Mouse (Mus musculus) frontal cortex, postnatal 25 days (tissue): Measurements from ENCODE around the gene Shcbp1l.
"Not testable (repeated sequence)": the region's sequence is repeated elsewhere in the genome, so short reads cannot be mapped to it uniquely, and the experiment has no call there.

Experiments
- DNase-seq, 2 experiments: peaks; one replicate each; pipeline ENCODE4 v3.0.0; 2022; ENCODE audit warnings: low spot score in 2 of 2

Shcbp1l gene

DNA sequence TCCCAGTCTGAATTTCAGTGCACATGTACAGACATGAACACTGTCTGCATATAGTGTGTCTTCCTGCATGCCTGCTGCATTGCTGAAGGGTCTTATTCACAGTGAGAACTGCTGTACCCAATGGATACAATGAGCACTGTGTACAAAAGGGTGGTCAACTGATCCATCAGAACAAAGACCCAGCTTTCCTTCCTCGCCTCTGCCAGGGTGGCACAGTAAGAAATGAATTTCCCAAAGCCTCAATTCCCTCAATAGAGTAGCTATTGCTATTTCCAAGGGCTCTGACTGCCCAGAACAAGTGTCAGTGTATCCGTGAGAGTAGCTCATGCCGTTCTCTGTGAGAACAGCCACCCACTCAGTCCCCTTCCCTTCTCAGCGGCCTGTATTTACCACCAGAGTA lies 7.2 kb upstream of the Shcbp1l start:
- DNase-seq = not testable (repeated sequence)

DNA sequence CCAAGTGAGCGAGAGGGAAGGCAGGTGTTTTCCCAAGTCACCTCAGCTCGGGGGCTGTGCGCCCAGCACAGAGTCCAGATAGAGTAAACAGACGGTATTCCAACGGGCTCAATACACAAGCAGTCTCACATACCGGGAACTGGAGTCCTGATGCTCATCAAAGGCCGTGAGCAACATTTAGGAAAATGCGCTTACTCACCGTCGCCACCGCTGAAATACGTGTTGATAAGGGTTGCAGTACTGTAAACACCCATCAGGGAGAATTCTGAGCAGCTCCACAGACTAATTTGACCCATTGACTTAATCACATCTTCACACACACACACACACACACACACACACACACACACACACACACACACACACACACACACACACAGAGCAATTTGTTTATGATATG lies 691 bp upstream of the Shcbp1l start:
- DNase-seq = no peak

DNA sequence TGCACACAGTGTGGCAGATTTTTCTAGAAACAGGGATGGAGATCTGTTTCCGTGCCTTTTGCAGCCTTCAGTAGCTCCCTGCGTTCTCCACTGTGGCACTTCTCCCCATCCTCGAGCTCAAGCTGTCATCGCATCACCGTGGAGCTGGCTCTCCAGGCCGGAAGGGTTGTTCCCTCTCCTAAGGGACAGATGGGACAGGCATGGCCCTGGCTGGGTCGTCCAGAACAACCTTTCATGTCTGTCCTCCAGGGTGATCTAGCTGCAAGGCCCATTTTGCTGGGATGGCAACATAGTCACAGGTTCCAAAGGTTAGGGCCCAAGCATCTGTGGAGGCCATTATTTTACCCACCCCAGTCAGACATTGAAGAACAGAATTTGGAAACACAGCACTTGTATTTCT lies 6.2 kb downstream of the Shcbp1l start:
- DNase-seq = no peak

DNA sequence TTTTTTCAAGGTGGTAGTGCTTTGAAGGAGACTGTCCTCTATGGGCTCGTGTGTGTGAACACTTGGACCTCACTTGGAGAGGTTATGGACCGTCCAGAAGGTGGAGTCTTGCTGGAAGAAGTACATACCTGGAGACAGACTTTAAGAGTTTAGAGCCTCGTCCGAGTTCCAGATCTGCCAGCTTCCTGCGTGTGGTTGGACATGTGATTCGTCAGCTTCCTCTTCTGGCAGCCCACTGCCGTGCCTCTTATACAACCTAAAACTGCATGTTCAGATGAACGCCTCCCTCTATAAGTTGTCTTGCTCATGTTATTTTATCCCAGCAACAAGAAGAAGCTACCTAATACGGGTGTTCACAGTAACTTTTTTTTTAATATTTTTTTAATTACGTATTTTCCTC lies 6.7 kb downstream of the Shcbp1l start:
- DNase-seq = no peak

DNA sequence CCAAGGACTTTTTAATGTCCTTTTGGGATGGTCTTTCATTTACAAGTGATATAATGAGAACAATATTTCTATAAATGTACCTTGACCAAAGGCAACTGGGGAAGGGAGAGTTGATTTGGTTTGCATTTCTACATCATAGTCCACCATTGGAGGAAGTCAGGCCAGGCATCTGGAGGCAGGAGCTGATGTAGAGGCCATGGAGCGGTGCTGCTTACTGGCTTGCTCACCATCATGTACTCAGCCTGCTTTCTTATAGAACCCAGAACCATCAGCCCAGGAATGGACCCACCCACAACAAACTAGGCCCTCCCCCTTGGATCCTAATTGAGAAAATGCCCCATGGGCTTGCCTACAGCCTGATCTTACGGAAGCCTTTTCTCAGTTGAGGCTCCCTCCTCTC lies 7.4 kb downstream of the Shcbp1l start:
- no peak for DNase-seq

DNA sequence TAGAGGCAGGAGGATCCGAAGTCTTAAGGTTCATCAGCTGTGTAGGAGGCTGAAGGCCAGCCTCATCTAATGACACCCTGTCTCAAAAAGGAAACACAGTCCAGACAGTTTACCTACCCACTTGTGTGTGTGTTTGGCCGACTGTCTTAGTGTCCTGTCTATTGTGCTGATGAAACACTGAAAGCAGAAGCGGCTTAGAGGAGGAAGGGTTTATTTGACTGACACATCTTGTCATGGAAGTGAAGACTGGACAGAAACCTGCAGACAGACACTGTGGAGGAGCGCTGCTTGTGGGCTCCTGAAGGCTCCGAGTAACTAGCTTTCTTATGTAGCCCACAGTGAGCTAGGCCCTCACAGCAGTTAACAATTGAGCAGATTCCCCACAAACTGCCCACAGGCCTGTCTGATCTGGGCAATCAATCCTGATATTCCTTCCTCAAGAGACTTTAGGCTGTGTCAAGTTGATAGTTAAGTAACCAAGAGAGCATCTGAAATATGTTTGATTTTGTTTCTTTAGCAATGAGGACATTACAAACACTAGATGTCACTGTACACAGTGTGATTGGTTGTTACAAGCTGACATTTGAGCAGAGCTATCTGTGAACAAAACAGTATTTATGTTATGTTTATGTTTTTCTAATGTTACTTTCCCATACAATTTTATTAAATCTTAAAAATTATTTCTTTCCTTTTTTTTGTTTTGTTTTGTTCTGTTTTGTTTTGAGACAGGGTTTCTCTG lies 9.1 kb downstream of the Shcbp1l start:
- no peak for DNase-seq

DNA sequence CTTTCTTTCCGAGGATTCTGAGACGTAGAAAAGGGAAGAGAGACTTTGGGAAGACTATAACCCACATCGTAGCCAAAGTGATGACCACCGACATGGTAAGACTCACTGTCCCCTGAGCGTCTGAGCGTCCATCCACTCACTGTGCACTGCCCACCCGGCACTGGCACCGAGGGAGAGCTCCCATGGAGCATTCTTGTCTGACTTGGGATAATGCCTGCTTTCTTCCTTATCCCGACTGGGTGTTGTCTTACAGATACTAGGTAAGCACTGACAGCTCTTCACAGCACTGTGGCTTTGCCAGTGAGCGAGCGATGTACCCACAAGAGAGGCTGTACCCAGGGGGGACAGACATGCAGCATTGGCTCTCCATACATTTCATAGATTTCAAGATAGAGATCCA lies 12.6 kb downstream of the Shcbp1l start:
- no peak for DNase-seq

DNA sequence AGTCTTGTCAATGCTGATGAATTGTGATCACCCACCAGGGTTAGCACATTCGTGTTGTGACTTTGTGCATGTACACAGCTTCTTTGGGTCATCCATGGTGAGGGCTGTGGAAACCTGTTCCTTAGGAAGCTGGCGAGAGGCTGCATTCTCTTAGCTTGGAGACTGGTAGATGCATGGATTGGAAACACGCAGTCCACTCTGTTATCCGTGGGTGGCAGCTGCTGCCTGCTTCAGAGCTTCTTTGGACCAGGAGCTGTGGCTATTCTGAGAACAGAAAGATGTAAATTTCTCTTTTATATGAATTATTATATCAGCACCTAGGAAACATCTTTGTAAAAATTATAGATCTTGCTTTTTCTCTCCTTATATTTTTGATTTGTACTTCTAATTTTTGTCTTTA lies 15.8 kb downstream of the Shcbp1l start:
- DNase-seq = no peak

DNA sequence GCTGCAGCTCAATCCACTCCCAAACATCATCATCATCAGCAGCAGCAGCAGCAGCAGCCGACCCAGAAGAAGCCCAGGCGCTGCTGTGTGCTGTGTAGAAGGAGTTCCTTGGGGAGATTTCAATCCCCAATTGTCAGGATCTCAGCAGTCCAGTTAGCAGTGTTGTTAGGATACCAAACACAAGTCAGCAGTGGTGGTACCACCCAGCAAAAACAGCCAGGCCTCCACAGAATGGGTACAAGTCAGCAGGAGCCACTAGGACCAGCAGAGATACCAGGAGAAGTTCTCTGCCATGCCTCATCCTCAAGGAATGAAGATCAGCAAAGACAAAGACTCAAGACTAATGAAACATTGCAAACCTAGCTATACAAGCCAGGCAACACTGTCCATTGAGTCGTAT lies 16.7 kb downstream of the Shcbp1l start:
- DNase-seq = no peak

DNA sequence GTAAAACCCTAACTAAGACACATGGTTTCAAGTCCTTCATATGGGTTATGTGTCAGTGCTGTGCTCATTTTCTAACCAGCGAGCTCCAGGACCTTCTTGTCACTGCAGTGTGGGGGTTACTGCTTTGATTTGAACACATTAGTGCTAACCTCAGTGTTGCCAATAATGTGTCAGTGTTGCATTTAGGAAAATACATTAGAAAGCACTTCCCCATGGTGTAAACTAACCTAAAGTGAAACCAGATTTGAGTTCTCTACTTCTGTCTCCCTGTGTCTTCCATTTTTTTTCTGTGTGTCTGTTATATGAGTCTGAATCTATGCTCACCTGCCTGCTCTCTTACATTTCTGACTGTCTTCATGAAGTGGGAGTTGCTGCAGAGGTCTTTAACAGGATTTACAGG lies 18.1 kb downstream of the Shcbp1l start:
- no peak for DNase-seq

DNA sequence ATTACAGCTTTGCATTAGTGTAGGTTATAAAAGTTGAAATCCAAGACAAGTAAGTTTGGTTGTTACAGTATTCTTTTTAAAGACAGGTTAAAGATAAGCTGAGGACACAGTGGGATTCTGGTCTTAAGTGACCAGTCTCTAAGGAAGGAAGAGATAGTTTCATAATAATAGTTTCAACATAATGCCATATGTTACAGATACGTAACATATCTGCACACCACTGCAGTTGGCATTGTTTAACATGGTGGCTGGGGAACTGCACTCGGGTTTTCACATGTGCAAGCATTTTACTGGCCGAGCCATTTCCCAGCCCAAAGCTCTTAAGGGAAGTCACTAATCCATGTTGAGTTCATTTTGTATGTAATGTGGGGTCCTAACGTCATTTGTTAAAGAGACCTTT lies 18.7 kb downstream of the Shcbp1l start:
- DNase-seq = no peak

DNA sequence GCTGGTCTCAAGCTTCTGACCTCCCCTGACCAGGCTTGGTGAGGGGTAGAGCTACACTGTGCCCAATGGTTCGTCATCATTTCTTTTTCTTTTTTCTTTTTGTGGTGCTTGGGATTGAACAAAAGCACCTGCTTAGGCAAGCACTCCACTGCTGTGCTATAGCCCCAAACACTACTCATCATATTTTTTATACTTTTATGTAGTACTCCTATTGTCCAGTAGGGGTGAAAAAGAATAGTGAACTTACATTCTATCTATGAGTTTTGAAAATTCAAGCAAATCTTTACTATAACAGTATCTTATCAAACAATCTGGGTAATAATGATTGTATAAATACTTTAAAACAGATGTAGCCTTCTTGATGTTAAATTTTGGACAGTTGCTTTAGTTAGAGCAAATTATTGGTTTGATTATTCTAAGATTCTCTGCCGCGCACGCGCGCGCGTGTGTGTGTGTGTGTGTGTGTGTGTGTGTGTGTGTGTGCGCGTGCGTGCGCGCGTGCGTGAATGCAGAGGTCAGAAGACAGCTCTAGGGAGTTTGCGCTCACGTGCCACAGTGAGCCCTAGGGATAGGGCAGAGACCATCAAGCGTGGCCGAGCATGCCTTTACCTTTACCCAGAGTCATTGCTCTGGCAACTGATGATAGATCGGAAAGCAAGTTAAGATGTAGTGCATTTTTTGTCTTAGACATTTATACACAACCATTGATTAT lies 21.3 kb downstream of the Shcbp1l start:
- no peak for DNase-seq

DNA sequence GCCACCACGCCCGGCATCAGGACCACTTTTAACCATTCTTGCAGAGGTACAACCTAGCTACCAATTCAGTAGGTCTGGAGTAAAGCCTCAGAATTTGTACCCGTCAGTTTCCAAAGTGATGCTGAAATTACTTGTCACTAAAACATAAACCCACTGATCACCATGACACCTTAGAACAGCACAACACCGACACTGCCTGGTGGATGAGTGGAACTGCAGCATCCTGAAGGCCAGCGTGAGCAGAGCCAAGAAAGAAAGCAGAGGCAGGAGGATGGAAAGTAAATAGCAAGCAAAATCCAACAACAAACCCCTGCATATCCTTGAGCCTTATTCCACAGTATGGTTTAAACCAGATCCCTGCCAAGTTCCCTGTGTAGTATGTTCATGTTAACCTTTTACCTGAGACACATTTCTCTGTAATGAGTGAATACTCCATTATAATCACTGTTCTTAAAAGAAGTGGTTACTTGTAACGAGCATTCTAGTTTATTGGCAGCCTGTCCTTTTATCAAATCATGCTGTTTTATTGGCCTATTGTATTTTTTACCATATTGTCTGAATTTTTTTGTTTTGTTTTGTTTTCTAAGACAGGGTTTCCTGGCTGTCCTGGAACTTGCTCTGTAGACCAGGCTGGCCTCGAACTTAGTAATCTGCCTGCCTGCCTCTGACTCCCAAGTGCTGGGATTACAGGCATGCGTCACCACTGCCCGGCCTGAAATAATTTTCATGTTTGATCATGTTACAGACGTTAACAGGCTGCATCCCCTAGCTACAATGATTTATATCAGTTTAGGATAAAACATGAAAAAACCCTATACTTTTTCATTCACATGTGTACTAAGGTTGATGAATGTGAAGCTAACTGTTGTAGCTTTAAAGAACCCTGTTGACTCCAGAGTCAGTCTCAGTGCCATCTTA lies 26.5 kb downstream of the Shcbp1l start:
- peak in 1 of 2 experiments; percentile 16 for DNase-seq

DNA sequence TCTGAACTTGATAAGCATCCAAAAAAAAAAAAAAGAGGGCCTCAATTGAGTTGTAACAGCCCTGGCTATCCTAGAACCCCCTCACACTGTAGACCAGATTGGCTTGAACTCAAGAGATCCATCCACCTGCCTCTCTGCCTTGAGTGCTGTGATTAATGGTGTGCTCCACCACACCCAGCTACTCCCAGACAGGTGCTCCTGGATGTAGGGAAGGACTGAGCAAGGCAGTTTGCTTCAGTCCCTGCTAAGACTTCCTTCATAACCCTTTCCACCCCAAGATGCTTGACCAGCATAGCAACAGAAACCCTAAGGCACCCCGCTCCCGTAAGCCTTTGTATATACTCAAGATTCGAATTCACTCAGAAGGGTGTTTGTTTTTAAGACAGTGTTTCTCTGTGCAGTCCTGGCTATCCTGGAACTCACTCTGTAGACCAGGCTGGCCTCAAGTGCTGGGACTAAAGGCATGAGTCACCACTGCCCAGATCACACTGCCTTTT lies 28.2 kb downstream of the Shcbp1l start:
- no peak for DNase-seq

DNA sequence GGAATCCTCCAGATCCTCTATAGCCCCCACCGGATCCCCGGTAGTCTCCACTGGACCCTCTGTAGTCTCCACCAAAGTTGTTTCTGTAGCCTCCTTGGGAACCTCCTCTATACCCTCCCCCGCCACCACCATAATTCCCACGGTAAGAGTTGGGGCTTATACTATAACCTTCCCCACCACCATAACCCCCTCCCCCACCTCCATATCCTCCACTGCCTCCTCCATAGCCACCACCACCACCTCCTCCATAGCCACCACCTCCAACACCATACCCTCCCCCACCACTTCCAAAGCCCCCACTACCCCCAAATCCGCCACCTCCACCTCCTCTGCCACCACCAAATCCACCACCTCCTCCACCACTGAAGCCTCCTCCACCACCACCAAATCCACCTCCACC lies 31.2 kb downstream of the Shcbp1l start:
- DNase-seq = no peak

DNA sequence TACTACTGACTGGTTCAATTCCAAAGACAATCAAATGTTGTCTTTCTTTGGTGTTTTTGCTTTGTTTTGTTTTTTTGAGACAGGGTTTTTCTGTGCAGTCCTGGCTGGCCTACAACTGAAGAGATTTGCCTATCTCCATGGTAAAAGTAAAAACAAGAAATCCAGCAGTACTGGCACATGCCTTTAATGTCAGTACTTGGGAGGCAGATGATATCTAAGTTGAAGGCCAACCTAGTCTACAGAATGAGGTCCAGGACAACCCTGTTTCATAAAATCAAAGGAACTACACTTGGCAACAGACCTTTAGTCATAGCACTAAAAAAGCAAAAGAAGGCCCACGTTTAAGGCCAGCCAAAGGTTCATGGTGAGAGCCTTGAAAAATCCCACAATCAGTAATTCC lies 36.8 kb downstream of the Shcbp1l start:
- DNase-seq = no peak

DNA sequence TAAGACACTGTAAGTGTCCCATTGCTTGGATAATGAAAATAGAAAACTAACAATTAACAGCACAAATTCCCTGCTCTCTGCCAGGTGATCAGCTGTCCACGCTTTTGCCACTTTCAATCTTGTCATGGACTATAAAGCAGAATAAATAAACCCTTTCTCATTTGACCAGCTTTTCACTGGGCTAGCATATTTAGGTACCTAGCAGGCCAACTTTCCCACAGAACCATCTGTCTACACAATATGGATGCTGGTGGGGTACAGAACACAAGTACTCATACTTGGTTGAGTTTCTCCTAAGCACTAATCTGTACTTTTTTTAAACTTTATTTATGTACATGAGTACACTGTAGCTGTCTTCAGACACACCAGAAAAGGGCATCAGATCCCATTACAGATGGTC lies 54.3 kb downstream of the Shcbp1l start:
- no peak for DNase-seq

DNA sequence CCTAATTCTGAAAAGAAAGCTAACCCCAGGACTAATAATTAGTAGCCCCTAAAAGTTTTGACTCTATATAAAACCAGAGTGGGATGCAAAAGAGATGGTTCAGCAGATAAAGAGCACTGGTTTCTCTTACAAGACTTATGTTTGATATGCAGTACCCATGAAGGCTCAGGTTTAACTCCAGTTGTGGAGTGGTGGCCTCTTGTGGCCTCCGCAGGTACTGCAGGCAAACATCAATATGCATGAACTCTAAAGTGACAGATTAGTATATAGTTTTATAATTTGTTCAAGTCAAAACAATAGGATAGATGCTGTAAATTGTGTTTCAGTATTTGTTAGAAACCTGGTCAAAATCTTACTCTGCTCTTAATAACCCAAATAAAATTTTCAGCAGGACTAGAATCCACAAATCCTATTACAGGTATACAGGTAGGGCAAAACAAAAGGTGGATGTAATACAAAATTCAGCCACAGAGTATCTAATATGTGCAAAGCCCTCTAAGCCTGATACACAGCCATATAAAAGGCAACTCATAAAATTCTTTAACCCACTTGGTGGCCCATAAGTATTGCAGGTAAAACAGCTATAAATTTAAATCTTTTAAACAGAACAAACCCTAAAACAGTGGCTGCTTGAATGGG lies 55.5 kb downstream of the Shcbp1l start:
- DNase-seq = peak; percentile 59 to 68

DNA sequence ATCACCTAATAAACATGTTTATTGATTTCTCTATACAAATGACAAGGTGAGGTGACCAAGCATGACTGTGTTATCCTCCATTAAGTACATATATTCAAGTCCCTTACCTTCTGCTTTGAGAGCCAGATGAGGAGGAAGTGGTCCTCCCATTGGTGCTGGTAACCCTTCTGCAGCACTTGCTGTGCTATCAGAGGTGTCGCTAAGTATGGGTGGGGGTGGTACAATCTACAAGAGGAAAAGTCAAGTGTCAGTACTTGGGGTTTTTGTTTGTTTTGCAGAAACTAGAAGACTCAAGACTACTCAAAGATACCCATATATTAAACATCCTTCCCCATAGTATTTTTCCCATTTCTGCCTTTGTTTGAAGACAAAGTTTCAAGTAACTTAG lies 56.1 kb downstream of the Shcbp1l start:
- no peak for DNase-seq

DNA sequence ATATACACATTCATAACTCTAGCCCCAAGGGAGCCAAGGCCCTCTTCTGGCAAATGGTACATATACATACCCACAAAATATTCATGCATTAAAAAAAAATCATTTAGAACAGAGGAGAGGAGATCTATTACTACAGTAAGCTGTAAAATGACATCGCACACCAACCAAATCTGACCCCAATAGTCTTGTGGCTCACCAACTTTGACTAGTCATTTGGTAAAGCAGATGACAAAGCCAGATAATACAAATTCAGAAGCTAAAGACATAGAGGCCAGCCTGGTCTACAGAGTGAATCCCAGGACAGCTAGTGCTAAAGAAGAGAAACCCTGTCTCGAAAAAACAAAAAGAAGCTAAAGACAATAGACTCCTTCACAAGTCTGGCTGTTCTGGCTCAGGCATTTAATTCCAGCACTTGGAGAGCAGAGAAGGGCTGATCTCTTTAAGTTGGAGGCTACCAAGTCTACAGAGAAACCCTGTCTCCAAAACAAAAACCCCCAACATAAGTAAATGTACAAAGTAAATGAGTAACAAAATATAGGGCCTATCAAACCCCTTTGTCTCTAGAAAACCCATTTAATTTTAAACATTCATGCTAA lies 60.3 kb downstream of the Shcbp1l start:
- no peak for DNase-seq

DNA sequence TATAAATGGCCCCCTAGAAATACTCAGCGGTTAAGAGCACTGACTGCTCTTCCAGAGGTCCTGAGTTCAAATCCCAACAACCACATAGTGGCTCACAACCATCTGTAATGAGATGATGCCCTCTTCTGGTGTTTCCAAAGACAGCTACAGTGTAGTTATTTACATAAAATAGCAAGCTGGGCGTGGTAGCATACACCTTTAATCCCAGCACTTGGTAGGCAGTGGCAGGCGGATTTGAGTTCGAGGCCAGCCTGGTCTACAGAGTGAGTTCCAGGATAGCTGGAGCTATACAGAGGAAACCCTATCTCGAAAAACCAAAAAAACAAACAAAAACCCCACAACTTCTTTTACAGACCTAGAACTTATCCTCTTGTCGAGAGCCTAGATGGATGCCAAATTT lies 61.2 kb downstream of the Shcbp1l start:
- DNase-seq = not testable (repeated sequence)
